Mouse (Mus musculus): Measurements from ENCODE around the gene Nabp2.

The Nabp2 gene

DNA sequence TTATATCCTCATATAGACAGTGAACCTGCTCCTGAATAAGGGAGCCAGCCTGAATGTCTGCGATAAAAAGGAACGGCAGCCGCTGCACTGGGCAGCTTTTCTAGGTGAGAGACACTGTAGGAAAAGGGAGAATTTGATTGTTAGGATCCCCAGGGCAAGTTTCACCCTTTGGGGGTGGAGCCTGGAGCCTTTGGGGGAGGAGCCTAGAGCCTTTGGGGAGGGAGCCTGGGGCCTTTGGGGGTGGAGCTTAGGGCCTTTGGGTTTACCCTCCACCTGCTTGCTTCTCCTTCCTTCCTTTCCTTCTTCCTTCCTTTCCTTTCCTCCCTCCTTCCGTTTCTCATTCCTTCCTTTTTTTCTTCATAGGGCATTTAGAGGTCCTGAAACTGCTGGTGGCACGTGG lies 30.7 kb downstream of the Nabp2 start:
- no peak for DNase-seq

DNA sequence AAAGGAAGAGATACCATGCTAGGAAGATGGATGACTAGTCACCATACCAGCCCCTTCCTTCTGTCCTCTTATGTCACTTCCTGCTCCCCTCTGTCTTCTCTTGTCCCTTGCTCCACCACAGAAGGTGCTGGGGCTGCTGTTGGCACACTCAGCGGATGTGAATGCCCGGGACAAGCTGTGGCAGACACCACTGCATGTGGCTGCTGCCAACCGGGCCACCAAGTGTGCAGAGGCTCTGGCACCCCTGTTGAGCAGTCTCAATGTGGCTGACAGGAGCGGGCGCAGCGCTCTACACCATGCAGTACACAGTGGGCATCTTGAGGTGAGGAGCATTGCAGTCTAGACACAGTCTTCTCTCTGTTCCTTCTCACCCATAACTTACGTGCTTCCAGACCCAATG lies 32.0 kb downstream of the Nabp2 start:
- peak; percentile 95 for DNase-seq

DNA sequence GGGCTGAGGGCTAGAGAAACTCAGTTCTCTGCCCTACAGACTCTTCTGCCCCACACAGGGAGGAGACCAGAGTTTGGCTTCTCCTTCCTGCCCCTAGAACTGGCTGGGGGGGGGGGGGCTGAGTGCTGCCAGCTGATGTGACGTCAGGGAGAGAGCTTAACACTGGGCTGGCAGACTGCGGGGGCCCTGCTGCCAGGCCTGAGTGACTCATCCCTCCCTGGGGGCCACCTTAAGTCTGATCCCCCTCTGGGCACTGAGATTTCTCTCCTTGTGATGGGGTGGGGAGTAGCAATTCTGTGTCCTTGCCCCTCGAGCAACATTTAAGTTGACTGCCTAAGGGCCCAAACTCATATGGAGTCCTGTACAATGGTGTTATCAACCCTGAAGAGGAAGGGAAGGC lies 32.8 kb downstream of the Nabp2 start:
- peak; percentile 87 for DNase-seq

DNA sequence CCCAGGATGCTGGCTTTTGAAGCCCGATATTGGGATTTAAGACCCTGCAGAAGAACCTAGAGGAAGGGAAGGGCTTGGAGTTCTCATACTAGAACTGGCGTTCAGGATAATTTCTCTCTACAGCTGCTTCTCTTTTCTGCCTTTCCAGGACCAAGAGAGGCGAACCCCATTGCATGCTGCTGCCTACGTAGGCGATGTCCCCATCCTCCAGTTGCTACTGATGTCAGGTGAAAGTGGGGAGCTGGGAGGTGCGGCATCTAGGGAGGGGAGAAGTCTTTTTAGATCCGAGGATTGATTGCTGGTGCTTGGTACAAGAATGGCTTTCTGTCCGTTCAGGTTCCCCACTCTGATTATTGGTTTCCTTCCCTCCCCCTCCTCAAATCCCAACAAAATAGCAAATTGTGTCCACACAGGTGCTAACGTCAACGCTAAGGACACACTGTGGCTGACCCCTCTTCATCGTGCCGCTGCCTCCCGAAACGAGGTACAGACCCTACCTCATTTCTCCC lies 33.3 kb downstream of the Nabp2 start:
- DNase-seq = peak; percentile 85

DNA sequence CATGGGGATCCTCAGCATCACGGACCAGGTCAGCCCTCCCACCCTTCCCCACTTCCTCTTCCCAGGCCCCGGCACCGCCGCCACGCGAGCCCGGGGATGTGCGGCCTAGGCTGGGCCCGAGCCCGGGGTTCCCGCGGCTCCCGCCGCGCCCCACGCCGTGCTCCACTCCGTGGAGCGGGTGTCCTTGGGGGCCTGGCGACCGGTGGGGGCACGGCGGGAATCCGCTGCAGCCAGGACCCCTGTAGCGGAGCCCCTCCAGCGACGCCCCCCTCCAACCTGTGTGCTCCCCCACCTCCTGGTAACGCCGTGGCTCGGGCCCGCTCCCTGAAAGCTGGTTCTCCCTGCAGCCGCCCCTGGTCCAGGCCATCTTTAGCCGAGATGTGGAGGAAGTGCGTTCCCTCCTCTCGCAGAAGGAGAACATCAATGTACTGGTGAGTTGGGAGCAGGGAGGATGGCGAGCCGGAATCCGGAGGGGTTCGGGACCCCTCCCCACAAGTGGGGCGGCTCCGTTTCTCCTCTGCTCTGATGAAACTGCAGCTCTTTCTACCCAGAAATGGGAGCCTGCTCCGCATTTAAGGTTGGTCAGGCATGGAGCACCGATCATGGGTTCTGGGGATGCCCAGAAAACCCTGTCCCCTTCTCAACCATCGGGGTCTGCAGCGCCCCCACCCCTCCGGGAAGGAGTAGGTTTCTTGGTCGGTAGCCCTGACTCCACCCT lies 33.9 kb downstream of the Nabp2 start:
- peak; percentile 96 for DNase-seq

DNA sequence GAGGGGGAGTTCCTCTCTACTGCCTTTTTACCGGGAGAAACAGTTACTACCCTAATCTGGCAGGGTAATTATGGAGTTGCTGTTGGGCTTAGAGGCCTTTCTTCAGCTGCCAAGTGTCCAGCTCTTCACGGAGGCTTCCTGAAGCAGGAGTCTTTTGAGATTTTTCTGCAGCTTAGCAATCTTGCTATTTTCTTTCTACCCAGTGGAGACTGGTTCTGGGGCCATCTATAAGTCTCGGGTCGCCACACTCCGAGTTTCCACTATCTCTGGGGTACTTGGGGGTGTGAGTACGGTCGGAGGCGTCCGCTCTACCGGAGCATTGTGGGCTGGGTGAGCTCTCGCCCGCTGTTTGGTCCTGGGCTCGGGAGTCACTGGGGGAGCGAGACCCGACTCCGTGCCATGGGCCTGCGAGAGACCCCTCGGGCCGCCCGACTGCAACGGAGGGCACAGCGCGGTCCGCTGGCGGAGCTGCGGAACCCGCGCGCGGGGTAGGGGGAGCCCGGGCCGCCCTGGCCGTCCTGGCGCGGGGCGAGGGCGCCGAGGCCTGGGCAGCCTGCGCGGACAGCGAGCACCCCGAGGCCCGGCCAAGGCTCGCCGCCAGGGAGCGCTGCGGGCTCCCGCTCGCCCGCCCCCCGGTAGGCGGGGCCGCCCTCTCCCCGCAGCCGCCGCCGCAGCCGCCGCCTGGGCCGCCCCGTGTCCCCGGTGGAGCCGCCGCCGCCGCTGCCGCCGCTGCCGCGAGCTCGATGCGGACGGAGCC lies 34.7 kb downstream of the Nabp2 start, which contains the start of gene Ankrd52:
Gene Ankrd52, plus strand, starts transcription at position 661 of the 757 bp plus-strand sequence.
- DNase-seq = peak; percentile 99

DNA sequence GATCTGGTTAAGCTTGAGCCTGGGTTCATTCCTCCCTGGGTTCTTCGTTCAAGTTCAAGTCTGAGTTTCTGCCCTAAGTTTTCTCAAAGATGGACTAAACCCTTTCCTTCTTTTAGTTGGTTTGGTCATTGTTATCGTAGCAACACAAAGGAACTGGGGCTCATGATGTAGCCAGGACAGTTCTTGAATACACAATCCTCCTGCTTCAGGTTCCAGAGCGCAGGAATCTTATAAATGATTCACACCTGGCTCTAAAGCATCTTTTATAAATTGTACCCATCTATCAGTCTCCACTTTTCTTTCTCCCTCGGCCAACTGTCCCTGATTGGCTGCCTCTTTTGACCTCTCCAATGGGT lies 35.2 kb downstream of the Nabp2 start:
- no peak for DNase-seq

DNA sequence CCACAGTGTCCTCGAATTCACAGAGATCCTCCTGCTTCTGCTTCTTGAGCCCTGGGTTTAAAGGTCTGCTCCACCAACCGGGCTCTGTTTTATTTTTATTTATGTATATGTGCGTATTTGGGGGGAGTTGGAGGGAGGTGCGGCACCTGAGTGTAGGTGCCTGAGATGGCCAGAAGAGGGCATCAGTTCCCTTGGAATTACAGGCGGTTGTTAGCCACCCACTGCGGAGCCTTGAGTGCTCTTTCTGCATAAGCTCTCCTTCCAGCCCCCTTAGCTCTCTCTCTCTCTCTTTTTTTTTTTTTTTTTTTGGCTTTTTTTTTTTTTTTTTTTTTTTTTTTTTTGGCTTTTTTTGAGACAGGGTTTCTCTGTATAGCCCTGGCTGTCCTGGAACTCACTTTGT lies 36.9 kb downstream of the Nabp2 start:
- DNase-seq = peak; percentile 70

DNA sequence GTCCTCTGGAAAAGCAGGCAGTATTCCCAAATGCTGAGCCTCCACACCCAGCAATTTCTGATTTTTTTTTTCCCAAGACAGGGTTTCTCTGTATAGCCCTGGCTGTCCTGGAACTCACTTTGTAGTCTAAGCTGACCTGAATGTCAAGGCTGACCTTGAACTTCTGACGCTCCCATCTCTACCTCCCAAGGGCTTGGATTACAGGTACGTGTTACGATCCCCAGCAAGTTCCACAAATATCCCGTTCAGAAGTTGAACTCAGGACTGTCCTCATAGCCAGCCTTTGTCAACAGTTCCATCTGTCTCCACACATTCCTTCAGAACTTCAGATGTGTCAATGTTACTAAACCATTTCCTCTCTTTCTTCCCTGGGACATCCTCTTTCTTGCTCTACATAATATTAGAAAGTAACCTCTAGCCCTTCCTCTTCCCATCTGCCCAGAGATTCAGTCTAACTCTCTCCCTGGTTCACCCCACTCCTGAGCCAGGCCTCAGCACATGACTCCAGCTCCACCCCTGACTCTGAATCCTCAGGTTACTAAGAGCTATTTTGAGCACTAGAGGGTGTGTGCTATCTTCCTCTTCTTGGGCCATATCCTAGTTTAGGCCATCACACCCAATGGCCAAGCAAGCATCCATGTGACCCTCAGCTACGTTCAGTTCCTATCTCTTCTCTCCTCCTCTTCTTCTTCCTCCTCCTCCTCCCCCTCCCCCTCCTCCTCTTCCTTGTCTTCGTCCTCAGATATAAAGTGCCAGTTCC lies 38.1 kb downstream of the Nabp2 start:
- peak; percentile 98 for DNase-seq

DNA sequence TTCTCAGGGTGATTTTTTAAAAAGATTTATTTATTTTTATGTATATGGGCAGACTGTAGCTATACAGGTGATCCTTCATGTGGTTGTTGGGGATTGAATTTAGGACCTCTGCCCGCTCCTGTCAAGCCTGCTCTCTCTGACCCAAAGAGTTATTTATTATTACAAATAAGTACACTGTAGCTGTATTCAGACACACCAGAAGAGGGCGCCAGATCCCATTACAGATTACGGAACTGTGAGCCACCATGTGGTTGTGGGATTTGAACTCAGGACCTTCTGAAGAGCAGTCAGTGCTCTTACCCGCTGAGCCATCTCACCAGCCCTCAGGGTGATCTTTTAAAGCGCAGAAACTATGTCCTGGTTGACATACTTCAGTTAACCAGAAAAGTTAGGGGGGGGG lies 39.1 kb downstream of the Nabp2 start:
- no peak for DNase-seq

DNA sequence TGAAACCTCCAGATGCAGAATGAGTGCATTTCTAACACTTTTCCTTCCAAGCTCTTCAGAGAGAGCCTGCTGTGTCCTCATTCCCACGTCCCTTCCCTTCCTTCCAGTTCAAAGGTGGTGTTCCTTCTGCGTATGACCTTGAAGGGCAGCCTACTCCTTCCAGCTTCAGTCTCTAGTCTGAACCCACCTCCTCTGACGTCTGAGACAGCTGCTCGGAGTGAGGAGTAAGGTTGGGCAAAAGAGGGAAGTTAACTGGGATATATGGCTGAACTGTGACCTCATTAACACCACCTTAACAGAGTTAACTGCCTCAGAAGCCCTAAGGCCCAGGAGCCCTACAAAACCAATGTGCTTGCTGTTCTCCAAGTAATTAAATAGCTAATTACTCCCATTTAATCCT lies 40.7 kb downstream of the Nabp2 start:
- DNase-seq = peak; percentile 87

DNA sequence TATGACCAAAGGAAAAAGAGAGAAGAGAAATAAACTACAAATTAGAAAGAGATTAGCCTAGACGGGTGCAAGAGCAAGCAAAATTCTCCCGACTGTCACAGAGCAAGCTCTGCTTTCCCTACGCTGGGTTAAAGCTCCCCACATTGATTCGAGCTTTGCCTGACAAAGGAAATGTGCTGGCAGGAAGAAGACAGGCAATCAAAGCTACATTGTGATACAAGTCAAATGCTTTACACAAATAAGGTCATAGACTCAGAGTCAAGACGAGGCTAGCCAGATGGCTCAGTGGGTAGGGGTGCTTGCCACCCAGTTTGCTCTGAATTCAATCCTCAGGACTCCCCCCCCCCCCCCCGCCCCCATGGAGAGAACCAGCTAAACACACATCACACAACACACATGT lies 41.3 kb downstream of the Nabp2 start:
- peak; percentile 84 for DNase-seq

DNA sequence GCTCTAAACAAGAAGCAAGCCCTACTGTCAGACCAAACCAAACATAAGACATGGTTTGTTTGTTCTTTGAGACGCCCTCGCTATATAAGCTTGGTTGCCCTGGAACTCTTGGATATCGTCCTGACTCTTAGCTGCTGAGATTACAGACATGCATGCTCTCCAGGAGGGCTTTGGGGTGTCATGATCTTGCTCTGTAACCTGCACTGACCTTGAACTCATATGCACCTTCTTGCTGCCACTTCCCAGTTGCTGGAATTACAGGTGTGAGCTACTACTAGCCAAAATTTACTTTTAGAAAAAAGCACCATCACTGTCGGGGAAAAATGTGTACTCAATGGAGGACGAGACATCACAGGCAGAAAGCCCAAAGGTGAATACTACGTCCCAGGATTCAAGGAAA lies 41.7 kb downstream of the Nabp2 start:
- peak; percentile 91 for DNase-seq

DNA sequence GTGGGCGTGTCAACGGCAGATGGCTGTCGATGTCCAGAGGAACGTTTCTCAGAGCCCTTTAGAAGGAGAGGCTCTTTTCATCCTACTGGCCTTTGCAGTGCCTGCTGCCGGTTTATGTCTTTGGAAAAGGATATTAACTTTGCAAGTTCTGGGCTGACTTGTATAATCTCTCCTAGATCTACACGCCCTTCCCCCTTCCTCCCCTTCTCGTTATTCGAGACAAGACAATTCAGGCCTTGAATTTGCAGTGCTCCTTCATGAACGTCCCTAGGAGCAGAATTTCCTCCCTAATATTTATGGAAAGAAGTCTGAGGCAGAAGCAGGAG lies 42.1 kb downstream of the Nabp2 start:
- DNase-seq = no peak

DNA sequence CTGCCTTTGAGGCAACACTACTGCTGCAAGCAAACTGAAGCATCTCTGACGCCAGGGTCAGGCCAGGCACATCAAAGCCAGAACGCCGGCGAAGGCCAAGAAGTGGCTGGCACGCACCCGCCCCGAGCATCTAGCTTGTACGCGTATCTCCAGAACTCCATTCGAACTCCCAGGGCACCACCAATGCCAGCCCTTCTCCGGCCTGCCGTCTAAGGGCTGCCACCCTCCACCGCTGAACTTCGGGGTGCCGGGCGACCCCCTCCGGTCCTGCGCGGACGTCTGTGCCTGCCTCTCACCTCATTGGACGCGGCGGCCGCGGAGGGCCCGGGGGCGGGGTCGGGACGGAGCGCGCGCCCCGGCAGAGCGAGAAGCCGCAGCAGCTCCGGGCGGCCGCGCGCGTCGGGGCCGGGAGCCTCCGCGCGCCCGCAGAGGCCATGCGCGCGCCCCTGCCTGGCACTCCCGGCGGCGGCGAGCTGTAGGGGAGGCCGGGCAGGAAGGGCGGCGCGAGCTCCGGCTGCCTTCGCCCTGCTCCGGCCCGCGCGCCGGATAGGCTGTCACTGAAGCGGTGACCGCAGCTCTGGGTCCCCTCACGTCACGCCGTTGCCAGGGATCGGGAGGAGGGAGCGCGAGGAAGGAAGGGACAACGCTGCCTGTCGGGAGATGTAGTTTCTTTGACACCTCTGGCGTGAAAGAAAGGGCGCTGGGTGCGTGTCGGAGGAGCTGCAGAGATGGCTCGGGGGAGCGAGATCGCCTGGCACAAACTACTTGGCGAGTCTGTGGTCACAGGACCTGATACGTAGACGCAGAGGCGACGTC lies 42.7 kb downstream of the Nabp2 start, which contains the start of gene Coq10a:
Gene Coq10a, minus strand, starts transcription at position 596 of the 816 bp plus-strand sequence.
- peak; percentile 100 for DNase-seq

DNA sequence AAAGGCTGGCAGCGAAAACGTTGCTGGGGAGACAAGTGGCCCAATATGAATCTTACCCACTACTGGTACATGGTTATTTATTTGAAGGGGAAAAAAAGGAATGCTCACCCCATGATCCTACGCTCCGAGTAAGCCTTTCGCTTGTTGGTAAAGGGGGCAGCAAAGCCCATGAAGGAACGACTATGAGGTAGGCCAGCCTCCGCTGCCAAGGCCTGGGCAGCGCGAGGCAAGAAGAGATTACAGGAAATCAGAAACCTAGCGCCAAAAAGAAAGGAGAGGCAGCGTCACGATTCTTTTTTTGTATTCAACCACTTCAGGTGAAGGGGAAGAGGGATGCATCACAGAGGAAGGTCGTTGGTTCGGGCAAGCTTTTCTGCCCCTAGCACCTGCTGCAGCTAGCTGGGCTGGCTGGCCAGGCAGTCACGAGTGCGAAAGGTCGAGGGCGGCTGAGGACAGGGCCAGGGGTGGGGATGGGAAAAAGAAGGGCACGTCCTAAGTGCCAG lies 43.3 kb downstream of the Nabp2 start:
- no peak for DNase-seq

DNA sequence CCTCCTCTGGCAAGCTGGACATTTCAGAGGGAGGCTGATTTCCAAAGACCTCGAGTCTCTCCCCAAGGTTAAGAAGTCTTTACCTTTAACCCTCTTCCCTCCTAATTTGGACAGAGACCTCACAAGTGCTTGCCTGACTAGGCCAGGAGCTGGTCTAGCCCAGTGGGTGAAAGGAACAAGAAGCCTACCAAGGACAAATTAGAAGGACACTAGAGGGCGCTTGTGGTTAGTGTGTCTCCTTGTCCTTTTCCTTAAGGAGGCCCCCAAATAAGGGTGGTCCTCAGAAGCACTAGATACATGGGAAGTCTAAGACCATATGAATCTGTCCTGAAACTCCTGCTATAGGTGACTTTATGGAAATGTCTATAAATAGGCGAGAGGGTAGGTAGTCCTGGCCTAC lies 48.7 kb downstream of the Nabp2 start:
- peak; percentile 87 for DNase-seq

DNA sequence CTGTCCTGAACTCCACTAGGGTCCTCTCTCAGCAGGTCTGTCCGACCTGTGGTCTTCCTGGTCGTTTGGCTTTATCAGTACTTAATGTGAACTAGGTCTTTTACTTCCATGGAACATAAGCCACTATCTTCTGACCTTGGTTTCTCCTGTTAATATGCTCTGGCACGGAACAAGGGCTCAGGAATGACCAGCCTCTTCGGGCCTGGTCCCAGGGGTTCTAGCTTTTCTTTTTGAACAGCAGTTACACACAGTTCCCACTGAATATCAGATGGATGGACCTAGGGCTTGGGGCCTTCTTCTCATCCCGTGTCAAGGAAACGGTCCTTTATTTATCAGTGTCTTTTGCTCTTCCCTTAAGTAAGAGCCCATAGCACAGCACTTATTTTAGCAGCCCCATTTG lies 49.5 kb downstream of the Nabp2 start:
- no peak for DNase-seq

DNA sequence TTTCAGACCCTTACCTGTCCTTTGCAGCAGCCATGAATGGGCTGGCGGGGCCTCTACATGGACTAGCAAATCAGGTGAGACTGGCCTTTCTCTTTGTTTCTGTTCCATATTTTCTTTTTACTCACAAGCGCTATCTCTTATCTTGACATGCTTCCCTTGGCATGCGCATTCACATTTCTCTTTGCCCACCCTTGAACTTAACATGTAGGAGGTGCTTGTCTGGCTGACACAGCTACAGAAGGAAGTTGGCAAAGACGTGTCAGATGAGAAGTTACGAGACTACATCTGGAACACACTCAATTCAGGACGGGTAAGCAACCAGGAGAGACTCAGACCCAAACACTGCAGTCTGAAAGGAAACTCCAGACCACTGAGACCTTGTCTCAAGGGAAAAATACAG lies 52.1 kb downstream of the Nabp2 start:
- DNase-seq = no peak

DNA sequence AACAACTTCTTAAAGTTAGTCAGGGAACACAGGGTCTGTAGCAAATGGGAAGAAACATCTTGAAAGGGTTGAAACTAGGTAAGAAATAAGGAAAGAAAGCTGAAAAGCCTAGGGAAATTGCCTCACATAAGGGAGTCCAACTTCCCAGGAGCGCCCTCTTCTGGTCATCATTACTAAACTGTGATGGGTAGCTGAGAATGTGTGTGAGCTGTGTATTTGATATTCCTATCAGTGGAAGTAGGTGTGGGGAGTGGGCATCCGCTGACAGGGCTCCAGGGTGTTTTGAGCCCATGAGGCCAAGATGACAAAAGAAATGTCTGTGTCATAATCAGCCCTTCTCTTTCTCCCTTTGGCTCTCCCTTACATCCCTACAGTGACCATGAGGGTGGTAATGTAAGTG lies 52.5 kb downstream of the Nabp2 start:
- no peak for DNase-seq

Data from heart, adult 11 months (tissue).